Mouse (Mus musculus) heart, adult 11 months (tissue): Measurements from ENCODE around the gene Tfr2.

Source experiments
- DNase-seq: peaks from one replicate; pipeline ENCODE4 v3.0.0; 2022

Tfr2 gene

DNA sequence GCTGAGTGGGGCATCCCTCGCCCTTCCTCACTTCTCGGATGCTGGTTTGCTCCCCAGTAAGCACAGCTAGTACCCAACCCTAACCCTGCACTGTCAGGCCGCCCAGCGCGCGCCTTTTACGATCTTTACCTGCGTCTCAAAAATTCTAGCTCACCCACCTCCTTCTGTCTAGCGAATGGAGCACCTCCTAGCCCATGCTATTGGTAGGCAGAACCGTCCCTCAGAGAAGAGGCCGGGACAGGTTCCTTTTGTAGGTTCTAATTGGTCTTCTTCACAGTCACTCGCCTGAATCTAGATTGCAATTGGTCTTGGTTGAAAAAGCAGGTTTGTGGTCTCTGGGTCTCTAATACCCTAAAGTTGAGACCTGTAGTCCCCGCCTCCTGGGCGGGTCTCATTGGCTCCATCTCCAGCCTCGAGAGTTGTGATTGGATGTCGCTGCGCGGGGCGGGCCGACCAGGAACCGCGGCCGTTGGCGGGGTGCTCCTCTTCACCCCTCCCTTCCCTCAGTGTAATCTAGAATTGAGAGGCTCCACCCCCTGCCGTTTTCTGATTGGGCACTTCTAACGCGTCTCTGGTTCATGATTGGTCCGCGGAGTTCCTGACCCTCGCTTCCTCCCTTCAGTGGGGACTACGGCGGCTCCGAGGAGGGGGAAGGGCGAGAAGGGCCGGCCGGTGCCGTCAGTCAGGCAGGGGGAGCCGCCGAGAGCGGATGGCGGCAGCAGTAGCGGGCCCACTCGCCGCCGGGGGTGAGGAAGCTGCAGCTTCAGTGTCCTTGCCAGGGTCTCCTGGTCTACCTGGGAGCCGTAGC lies 59.1 kb downstream of the Tfr2 start, which contains the start of the genes Fbxo24, Lrch4 and Gm20605:
Fbxo24 (minus strand) TSS at position 505 of the 808 bp plus-strand sequence.
Lrch4 (plus strand) TSS at position 624 of the 808 bp plus-strand sequence.
Gm20605 (plus strand) TSS at position 678 of the 808 bp plus-strand sequence.
- peak; percentile 100 for DNase-seq

DNA sequence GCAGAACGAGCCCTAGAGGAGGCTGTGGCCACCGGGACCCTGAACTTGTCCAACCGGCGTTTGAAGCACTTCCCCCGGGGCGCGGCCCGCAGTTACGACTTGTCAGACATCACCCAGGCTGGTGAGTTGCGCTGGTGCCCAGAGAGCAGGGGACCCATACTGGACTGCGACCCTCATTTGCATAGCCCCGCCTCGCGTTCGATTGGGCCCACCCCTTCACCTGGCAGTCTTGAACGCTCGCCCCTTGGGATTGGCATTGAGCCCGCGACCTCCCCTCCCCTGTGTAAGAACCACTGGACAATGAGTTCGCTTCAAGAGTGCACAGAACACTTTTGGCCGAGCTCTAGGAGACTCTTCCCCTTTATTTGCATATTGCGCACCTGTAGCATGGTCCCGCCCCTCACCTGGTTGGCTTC lies 59.7 kb downstream of the Tfr2 start:
- DNase-seq = no peak

DNA sequence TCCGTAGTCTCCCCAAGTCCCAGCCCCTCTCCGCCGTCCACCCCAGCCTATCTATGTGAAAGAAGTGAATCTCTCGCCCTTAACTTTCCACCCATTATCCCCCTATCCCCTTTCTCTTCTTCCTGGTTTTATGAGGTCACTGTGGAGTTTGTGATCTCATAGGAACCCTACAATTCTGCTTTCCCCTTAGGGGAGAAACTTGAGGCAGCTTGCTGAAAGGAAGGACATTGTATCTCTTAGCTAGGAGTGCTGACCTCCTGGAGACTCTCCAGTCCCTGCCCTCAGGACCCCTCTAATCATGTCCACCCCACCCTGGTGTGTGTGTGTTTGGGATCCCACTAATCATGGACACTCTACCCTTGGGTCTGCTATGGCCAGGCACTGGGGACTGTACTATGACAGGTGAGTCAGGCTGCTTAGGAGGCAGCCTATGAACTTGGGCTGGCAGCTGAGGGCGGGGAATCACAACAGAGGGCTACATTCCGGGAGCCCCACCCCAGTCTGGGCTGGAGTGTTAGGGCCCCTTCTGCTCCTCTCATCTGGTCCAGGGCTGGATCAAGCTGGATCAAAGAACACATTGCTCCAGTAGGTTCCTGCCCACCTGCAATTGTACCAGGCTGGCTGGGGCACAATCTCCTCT lies 60.4 kb downstream of the Tfr2 start:
- peak; percentile 96 for DNase-seq

DNA sequence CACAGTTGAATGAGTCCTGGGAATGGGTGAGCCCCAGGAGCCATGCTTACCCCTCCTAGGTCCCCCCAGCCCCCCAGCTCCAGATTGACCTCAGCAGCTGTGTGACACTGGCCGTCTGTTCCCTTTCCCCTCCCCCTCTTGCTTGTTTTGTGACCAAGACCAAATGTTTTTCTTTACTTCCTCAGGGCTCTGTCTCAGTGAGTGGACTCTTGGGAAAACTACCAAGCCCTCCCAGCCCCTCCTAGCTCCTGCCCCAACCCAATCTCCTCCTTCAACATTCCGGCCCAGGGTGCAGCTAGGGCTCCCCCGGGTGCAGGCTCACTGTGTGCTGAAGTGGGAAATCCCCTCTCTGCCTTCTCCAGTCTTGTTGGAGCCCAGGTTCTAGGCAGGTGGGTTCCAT lies 61.0 kb downstream of the Tfr2 start:
- DNase-seq = peak; percentile 98

DNA sequence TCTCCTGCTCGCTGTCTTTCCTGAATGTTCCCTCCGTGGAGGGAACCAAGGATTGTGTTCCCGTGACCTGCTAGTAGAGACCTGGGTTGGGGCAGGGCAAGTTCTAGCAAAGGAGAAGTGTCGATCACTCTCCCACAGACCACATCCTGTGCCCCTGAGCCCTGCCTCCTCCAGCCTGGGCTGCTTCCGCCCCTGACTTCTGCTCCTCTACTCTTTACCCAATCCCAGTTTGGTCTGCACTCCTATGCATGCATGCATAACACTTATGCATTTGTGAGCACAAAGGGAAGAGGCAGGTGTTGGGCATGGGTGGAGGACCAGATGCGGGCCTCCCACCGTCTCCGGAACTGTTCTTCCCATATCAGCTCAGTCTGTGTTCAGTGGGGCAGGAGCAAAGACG lies 61.5 kb downstream of the Tfr2 start:
- peak; percentile 97 for DNase-seq

DNA sequence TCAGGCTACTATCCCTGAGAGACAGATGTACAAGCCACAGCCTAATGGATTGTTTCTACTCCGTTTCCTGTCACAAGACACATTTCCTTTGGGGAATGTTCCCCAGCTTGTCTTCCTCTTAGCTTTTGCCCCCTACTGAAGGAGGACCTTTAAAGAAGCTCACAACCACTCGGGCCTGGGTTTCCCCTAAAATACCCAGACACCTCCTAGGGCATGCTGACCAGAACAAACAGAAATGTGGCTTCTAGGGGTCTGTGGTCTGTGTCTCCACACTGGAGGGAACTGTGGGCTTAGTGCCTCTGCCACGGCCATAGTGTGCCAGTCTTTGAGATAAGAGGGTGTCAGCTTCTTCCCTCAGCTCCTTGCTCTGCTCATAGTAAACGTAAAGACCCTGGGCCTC lies 62.0 kb downstream of the Tfr2 start:
- DNase-seq = no peak

DNA sequence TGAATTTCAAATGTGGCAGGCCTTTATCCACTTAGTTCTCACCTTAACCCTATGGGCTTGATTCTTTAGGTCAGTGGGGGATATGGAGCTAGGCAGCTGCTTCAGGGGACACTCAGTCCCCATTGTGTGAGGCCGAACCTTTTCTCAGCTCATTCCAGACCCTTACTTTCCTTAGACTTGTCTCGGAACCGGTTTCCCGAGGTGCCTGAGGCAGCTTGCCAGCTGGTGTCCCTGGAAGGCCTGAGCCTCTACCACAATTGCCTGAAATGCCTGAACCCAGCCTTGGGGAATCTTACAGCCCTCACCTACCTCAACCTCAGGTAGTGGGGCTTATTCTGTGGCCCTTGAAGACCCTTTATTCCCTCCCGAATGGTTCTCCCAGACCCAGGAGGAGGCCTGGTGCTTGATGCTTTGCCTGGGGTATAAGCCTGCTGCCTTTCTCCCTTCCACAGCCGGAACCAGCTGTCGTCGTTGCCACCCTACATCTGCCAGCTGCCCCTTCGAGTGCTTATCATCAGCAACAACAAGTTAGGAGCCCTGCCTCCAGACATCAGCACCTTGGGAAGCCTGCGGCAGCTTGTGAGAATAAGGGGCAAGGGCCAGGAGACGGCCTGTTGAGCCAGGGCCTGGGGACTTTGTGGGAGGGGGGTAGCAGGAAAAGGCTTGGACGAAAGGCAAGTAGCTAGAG lies 63.9 kb downstream of the Tfr2 start:
- no peak for DNase-seq
